Mouse (Mus musculus) G1E (cell line): ENCODE data around the gene Zg16.

Experiments
- CTCF ChIP-seq: IDR thresholded peaks from 2 replicates; pipeline ENCODE4 v1.5.1; 2012; ENCODE audit warnings: low read depth, low read length, inconsistent platforms, mixed read lengths
- GATA1 ChIP-seq: IDR thresholded peaks from 2 replicates; pipeline ENCODE4 v1.6.1; 2012; ENCODE audit warnings: borderline replicate concordance, low read length, inconsistent platforms, mixed read lengths

DNA sequence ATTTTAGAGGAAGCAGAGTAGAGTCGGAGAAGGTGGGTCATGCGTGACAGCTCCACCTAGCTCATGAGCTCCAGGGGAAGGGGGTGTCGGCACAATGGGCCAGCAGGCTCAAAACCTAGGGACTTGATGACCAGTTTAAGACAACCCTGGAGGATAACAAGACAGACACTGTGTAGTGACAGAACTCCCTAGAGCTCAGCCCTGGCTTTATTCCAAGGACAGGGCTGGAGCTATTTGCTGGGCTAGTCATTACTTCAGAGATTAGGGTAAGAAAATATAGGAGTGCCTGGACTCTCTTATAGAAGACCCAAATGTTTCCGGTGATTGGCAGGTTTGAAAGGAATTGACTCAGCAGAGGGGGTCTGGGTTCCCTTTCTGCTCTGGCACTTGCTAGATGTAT lies 13.9 kb downstream of the Zg16 start:
- TF ChIP-seq CTCF (no peak), GATA1 (no peak)
